Mouse (Mus musculus): ENCODE results near the gene Zglp1.

GRCm38 (mm10) chr9:21102076-21102475 is 35.2 kb upstream of the Zglp1 start:
- TF ChIP-seq POLR2A (IDR thresholded peaks at IDR 0.05; ENCODE audit: borderline replicate concordance, control insufficient read depth, low read depth, low read length) = no peak
- TF ChIP-seq CTCF (IDR thresholded peaks at IDR 0.05; ENCODE audit: control insufficient read depth, insufficient read depth, low read length) = no peak
